Mouse (Mus musculus) thymus, adult 2 months (tissue): Measurements from ENCODE around the gene Thy1. TPM values are rescaled to one million over a fixed set of nuclear protein-coding genes. Genes with fewer than 3 reads are reported as not detected.
A peak's percentile ranks its signal among the peaks of the same experiment; 100 is the strongest.

Experiments
- DNase-seq: peaks from one replicate; pipeline ENCODE4 v3.0.0; 2021
- H3K27ac ChIP-seq: fragments of 200-500 bp; 2 replicates; pipeline ENCODE4 v1.5.1; 2012; ENCODE audit warnings: low read length, control low read depth; ENCODE audit not compliant: control insufficient read depth, insufficient read depth
- H3K27me3 ChIP-seq: fragments of 200-500 bp; 2 replicates; pipeline ENCODE4 v1.6.1; 2012; ENCODE audit warnings: mild to moderate bottlenecking, low read length, moderate library complexity, mixed read lengths; ENCODE audit not compliant: control insufficient read depth, insufficient read depth
- H3K36me3 ChIP-seq: fragments of 200-500 bp; 2 replicates; pipeline ENCODE4 v1.6.1; 2012; ENCODE audit warnings: mild to moderate bottlenecking, low read length, moderate library complexity; ENCODE audit not compliant: control insufficient read depth, insufficient read depth
- H3K4me1 ChIP-seq: fragments of 200-500 bp; replicated peaks from 2 replicates; pipeline ENCODE4 v1.6.1; 2012; ENCODE audit warnings: low read length; ENCODE audit not compliant: control insufficient read depth, insufficient read depth
- H3K4me3 ChIP-seq: fragments of 200-500 bp; 2 replicates; pipeline ENCODE4 v1.5.1; 2012; ENCODE audit warnings: mild to moderate bottlenecking, low read length, control low read depth, moderate library complexity; ENCODE audit not compliant: control insufficient read depth, insufficient read depth
- CTCF ChIP-seq: fragments of 200-500 bp; IDR thresholded peaks from 2 replicates; pipeline ENCODE4 v1.5.1; 2012; ENCODE audit warnings: mild to moderate bottlenecking, control low read depth, low read length, moderate library complexity, borderline replicate concordance; ENCODE audit not compliant: control insufficient read depth, poor library complexity, insufficient read depth; ENCODE audit errors: extremely low read depth
- POLR2A ChIP-seq: fragments of 200-500 bp; IDR thresholded peaks from 2 replicates; pipeline ENCODE4 v1.6.1; 2012; ENCODE audit warnings: mild to moderate bottlenecking, low read length, control low read depth, moderate library complexity; ENCODE audit not compliant: control insufficient read depth, poor library complexity, insufficient read depth; ENCODE audit errors: extremely low read depth
- WGBS: fragments of 180-500 bp; shearing (Covaris S2); methylation state at CpG from one replicate; pipeline ENCODE4 v1.1.7; 2018; 5-methylcytosine and 5-hydroxymethylcytosine counted together
- polyA plus RNA-seq: library from polyadenylated mRNA; depleted of rRNA; stranded (reverse); fragments of >200 nt; gene quantifications from 2 replicates; pipeline ENCODE4 v1.2.3, GENCODE M21; 2012

The Thy1 gene
- polyA plus RNA-seq, 1 experiment, result 3,478 TPM

GRCm38 (mm10) chr9:44048541-44049380, 5.6 kb downstream of the Thy1 start:
- Histone ChIP-seq H3K4me3 (no peak overlapping the region), H3K4me1 (peaks cover 32% of the 10 kb centered on the region), H3K27me3 (no peaks in the 10 kb centered on the region), H3K27ac (peak overlapping the region; percentile 97; the same call in 1 of the 2 replicates), H3K36me3 (peaks cover 49% of the 10 kb centered on the region)
- peak; percentile 29 for DNase-seq
- TF ChIP-seq CTCF (no peak), POLR2A (no peak)
- 83% methylated on average over 15 of the region's 15 CpGs for WGBS

- DNase-seq, result no peak
- 63% methylated on average over 8 of the region's 8 CpGs for WGBS
Measured at GRCm38 (mm10) chr9:44049381-44050165, 6.4 kb downstream of the Thy1 start.

DNA sequence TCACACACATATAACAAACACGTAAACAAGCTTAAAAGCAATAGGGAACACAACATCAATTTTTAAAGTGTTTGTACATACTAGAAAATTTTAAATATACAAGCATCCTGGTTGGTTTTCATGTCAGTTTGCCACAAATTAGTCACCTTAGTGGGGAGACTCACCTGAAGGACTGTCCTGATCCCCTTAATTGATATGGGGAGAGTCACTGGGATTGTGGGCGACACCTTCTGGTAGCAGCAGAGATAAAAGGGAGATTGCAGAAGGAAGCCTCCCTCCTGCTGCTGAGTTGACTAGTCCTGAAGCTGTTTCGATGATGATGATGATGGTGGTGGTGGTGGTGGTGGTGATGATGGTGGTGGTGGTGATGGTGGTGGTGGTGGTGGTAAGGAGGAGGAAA, 9.7 kb downstream of the Thy1 start:
- Histone ChIP-seq H3K4me3 (no peak overlapping the region), H3K27ac (no peak overlapping the region), H3K4me1 (peaks cover 24% of the 10 kb centered on the region), H3K27me3 (no peaks in the 10 kb centered on the region), H3K36me3 (peaks cover 19% of the 10 kb centered on the region)
- peak; percentile 53 for DNase-seq
- TF ChIP-seq CTCF (no peak), POLR2A (no peak)
- 74% methylated on average over 3 of the region's 3 CpGs for WGBS

More at GRCm38 (mm10) chr9:44049381-44050165, 6.4 kb downstream of the Thy1 start:
- no peak for TF ChIP-seq CTCF
- 0 out of 2 replicates have a peak, but pooled peaks have one; percentile 3 for TF ChIP-seq POLR2A
- peak overlapping the region; percentile 42; the same call in 1 of the 2 replicates for H3K27ac ChIP-seq
- no peaks in the 10 kb centered on the region for H3K27me3 ChIP-seq
- H3K36me3 ChIP-seq, result peaks cover 49% of the 10 kb centered on the region
- peaks cover 32% of the 10 kb centered on the region for H3K4me1 ChIP-seq
- no peak overlapping the region for H3K4me3 ChIP-seq

- DNase-seq, result no peak
- Histone ChIP-seq H3K27ac (no peak overlapping the region), H3K4me1 (peaks cover 13% of the 10 kb centered on the region), H3K36me3 (peaks cover 8% of the 10 kb centered on the region), H3K27me3 (no peaks in the 10 kb centered on the region), H3K4me3 (no peak overlapping the region)
- WGBS, result 74% methylated on average over 1 of the region's 1 CpGs
- TF ChIP-seq CTCF, result no peak
- TF ChIP-seq POLR2A, result no peak
Measured at GRCm38 (mm10) chr9:44053936-44054335, 10.8 kb downstream of the Thy1 start.

DNA sequence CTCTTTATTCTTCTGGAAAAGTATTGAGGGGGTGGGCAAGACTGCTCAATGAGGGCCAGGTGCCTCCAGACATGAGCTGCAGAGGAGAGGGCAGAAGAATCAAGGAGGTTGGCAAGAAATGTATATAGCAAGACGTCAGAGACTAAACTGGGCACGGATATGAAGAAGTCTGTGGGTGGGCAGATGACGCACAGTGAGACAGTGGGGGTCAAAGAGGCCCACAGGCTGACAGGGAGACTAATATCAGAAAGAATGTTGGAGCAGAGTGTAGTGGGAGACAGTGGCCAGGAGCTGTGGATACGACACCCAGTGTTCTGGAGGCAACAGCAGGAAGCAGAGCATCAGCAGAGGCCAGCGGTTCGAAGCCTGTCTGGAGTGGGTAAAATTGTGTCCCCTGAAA, 15.4 kb downstream of the Thy1 start:
- WGBS, result 93% methylated on average over 6 of the region's 6 CpGs
- Histone ChIP-seq H3K27me3 (no peaks in the 10 kb centered on the region), H3K4me1 (no peaks in the 10 kb centered on the region), H3K27ac (no peak overlapping the region), H3K4me3 (no peak overlapping the region), H3K36me3 (no peaks in the 10 kb centered on the region)
- TF ChIP-seq POLR2A, result no peak
- TF ChIP-seq CTCF, result no peak
- DNase-seq, result no peak

DNA sequence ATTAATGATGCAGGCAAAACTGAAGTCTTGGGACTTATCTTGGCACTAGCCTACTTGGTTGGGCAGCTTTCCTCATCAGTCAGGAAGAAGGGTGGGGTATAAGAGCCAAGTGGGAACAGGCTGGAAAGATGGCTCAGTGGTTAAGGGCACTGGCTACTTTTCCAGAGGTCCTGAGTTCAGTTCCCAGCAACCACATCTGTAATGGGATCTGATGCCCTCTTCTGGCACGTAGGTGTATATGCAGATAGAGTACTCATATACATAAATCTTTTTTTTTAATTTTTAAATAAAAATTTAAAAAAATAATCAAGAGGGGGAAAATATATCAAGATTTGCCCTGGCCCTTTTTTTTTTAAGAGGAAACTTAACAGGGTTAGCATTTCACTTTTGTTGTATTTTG, 22.0 kb downstream of the Thy1 start:
- H3K27me3 ChIP-seq, result no peaks in the 10 kb centered on the region
- no peak overlapping the region for H3K4me3 ChIP-seq
- DNase-seq, result no peak
- TF ChIP-seq POLR2A (no peak), CTCF (no peak)
- WGBS, result 59% methylated on average over 1 of the region's 1 CpGs
- peaks cover 17% of the 10 kb centered on the region for H3K4me1 ChIP-seq
- H3K36me3 ChIP-seq, result no peaks in the 10 kb centered on the region
- H3K27ac ChIP-seq, result no peak overlapping the region
